Mouse (Mus musculus): ENCODE data around the gene Sapcd1. TPM values are rescaled to one million over a fixed set of nuclear protein-coding genes. Genes with fewer than 3 reads are reported as not detected.

Gene Sapcd1
- polyA plus RNA-seq, 1 experiment, result 0.14 TPM

GRCm38 (mm10) chr17:35023221-35023620 is 4.6 kb downstream of the Sapcd1 start:
- no peak overlapping the region for H3K4me3 ChIP-seq
- H3K4me2 ChIP-seq (ENCODE audit: low read depth), result no peak overlapping the region
- H3K79me2 ChIP-seq (ENCODE audit: control insufficient read depth, insufficient read depth), result no peaks in the 10 kb centered on the region
- no peak overlapping the region for H3ac ChIP-seq (ENCODE audit: control insufficient read depth, insufficient read length)
- H3K27me3 ChIP-seq (ENCODE audit: control insufficient read depth, insufficient read depth, insufficient read length), result no peaks in the 10 kb centered on the region
- H3K36me3 ChIP-seq (ENCODE audit: control insufficient read depth, insufficient read depth), result no peaks in the 10 kb centered on the region
- TF ChIP-seq SRF (IDR thresholded peaks at IDR 0.05; ENCODE audit: control insufficient read depth, insufficient read length, low read depth) (no peak), REST (IDR thresholded peaks at IDR 0.05; ENCODE audit: insufficient read depth, insufficient read length) (no peak), POLR2AphosphoS2 (IDR thresholded peaks at IDR 0.05; ENCODE audit: insufficient read length, low read depth) (no peak), MYOG (IDR thresholded peaks at IDR 0.05; ENCODE audit: control insufficient read depth in 1 of 3, insufficient read depth in 1 of 3, insufficient read length in 2 of 3, low read depth in 2 of 3) (no peak), MAX (IDR thresholded peaks at IDR 0.05; ENCODE audit: low read depth) (no peak), USF1 (IDR thresholded peaks at IDR 0.05; ENCODE audit: low read depth) (no peak), TCF12 (IDR thresholded peaks at IDR 0.05; ENCODE audit: insufficient read depth, poor library complexity, severe bottlenecking) (no peak), MYOD1 (IDR thresholded peaks at IDR 0.05; ENCODE audit: control insufficient read depth in 1 of 3, insufficient read length in 2 of 3, low read depth in 2 of 3) (no peak), E2F4 (IDR thresholded peaks at IDR 0.05; ENCODE audit: insufficient read depth) (no peak), CEBPB (IDR thresholded peaks at IDR 0.05; ENCODE audit: insufficient read depth, poor library complexity, severe bottlenecking) (no peak), POLR2A (IDR thresholded peaks at IDR 0.05; ENCODE audit: insufficient read length, low read depth) (no peak), TCF3 (IDR thresholded peaks at IDR 0.05; ENCODE audit: insufficient read length, low read depth) (no peak)

GRCm38 (mm10) chr17:35022541-35023060 is 5.2 kb downstream of the Sapcd1 start:
- no peak overlapping the region for H3K4me3 ChIP-seq
- no peaks in the 10 kb centered on the region for H3K79me2 ChIP-seq (ENCODE audit: control insufficient read depth, insufficient read depth)
- no peak overlapping the region for H3K4me2 ChIP-seq (ENCODE audit: low read depth)
- no peaks in the 10 kb centered on the region for H3K36me3 ChIP-seq (ENCODE audit: control insufficient read depth, insufficient read depth)
- H3K27me3 ChIP-seq (ENCODE audit: control insufficient read depth, insufficient read depth, insufficient read length), result no peaks in the 10 kb centered on the region
- TF ChIP-seq POLR2AphosphoS2 (IDR thresholded peaks at IDR 0.05; ENCODE audit: insufficient read length, low read depth), result no peak
- TF ChIP-seq POLR2A (IDR thresholded peaks at IDR 0.05; ENCODE audit: insufficient read length, low read depth), result no peak
- TF ChIP-seq MYOG (IDR thresholded peaks at IDR 0.05; ENCODE audit: control insufficient read depth in 1 of 3, insufficient read depth in 1 of 3, insufficient read length in 2 of 3, low read depth in 2 of 3), result no peak
- TF ChIP-seq REST (IDR thresholded peaks at IDR 0.05; ENCODE audit: insufficient read depth, insufficient read length), result no peak
- TF ChIP-seq TCF3 (IDR thresholded peaks at IDR 0.05; ENCODE audit: insufficient read length, low read depth), result no peak
- TF ChIP-seq E2F4 (IDR thresholded peaks at IDR 0.05; ENCODE audit: insufficient read depth), result no peak
- no peak for TF ChIP-seq CEBPB (IDR thresholded peaks at IDR 0.05; ENCODE audit: insufficient read depth, poor library complexity, severe bottlenecking)
- no peak for TF ChIP-seq MAX (IDR thresholded peaks at IDR 0.05; ENCODE audit: low read depth)
- TF ChIP-seq SRF (IDR thresholded peaks at IDR 0.05; ENCODE audit: control insufficient read depth, insufficient read length, low read depth), result no peak
- no peak for TF ChIP-seq MYOD1 (IDR thresholded peaks at IDR 0.05; ENCODE audit: control insufficient read depth in 1 of 3, insufficient read length in 2 of 3, low read depth in 2 of 3)
- no peak for TF ChIP-seq USF1 (IDR thresholded peaks at IDR 0.05; ENCODE audit: low read depth)
- H3ac ChIP-seq (ENCODE audit: control insufficient read depth, insufficient read length), result no peak overlapping the region

- no peak overlapping the region for H3K4me3 ChIP-seq
- no peak for TF ChIP-seq TCF3 (IDR thresholded peaks at IDR 0.05; ENCODE audit: insufficient read length, low read depth)
- TF ChIP-seq POLR2AphosphoS2 (IDR thresholded peaks at IDR 0.05; ENCODE audit: insufficient read length, low read depth), result no peak
- TF ChIP-seq MYOG (IDR thresholded peaks at IDR 0.05; ENCODE audit: control insufficient read depth in 1 of 3, insufficient read depth in 1 of 3, insufficient read length in 2 of 3, low read depth in 2 of 3), result no peak
- TF ChIP-seq USF1 (IDR thresholded peaks at IDR 0.05; ENCODE audit: low read depth), result no peak
- no peak for TF ChIP-seq E2F4 (IDR thresholded peaks at IDR 0.05; ENCODE audit: insufficient read depth)
- TF ChIP-seq CEBPB (IDR thresholded peaks at IDR 0.05; ENCODE audit: insufficient read depth, poor library complexity, severe bottlenecking), result no peak
- no peak for TF ChIP-seq REST (IDR thresholded peaks at IDR 0.05; ENCODE audit: insufficient read depth, insufficient read length)
- TF ChIP-seq TCF12 (IDR thresholded peaks at IDR 0.05; ENCODE audit: insufficient read depth, poor library complexity, severe bottlenecking), result no peak
- no peak for TF ChIP-seq MAX (IDR thresholded peaks at IDR 0.05; ENCODE audit: low read depth)
- TF ChIP-seq SRF (IDR thresholded peaks at IDR 0.05; ENCODE audit: control insufficient read depth, insufficient read length, low read depth), result no peak
- no peak for TF ChIP-seq POLR2A (IDR thresholded peaks at IDR 0.05; ENCODE audit: insufficient read length, low read depth)
- no peak for TF ChIP-seq MYOD1 (IDR thresholded peaks at IDR 0.05; ENCODE audit: control insufficient read depth in 1 of 3, insufficient read length in 2 of 3, low read depth in 2 of 3)
- H3K79me2 ChIP-seq (ENCODE audit: control insufficient read depth, insufficient read depth), result no peaks in the 10 kb centered on the region
- H3ac ChIP-seq (ENCODE audit: control insufficient read depth, insufficient read length), result no peak overlapping the region
- H3K27me3 ChIP-seq (ENCODE audit: control insufficient read depth, insufficient read depth, insufficient read length), result no peaks in the 10 kb centered on the region
- no peak overlapping the region for H3K4me2 ChIP-seq (ENCODE audit: low read depth)
- no peaks in the 10 kb centered on the region for H3K36me3 ChIP-seq (ENCODE audit: control insufficient read depth, insufficient read depth)
Observed at GRCm38 (mm10) chr17:35021842-35022477, 5.9 kb downstream of the Sapcd1 start.

GRCm38 (mm10) chr17:35021163-35021808 is 6.5 kb downstream of the Sapcd1 start:
- Histone ChIP-seq H3K79me2 (ENCODE audit: control insufficient read depth, insufficient read depth) (no peaks in the 10 kb centered on the region), H3K36me3 (ENCODE audit: control insufficient read depth, insufficient read depth) (no peaks in the 10 kb centered on the region), H3K4me2 (ENCODE audit: low read depth) (no peak overlapping the region), H3ac (ENCODE audit: control insufficient read depth, insufficient read length) (no peak overlapping the region), H3K4me3 (no peak overlapping the region), H3K27me3 (ENCODE audit: control insufficient read depth, insufficient read depth, insufficient read length) (no peaks in the 10 kb centered on the region)
- TF ChIP-seq TCF12 (IDR thresholded peaks at IDR 0.05; ENCODE audit: insufficient read depth, poor library complexity, severe bottlenecking) (no peak), MYOD1 (IDR thresholded peaks at IDR 0.05; ENCODE audit: control insufficient read depth in 1 of 3, insufficient read length in 2 of 3, low read depth in 2 of 3) (no peak), POLR2A (IDR thresholded peaks at IDR 0.05; ENCODE audit: insufficient read length, low read depth) (no peak), MAX (IDR thresholded peaks at IDR 0.05; ENCODE audit: low read depth) (no peak), REST (IDR thresholded peaks at IDR 0.05; ENCODE audit: insufficient read depth, insufficient read length) (no peak), MYOG (IDR thresholded peaks at IDR 0.05; ENCODE audit: control insufficient read depth in 1 of 3, insufficient read depth in 1 of 3, insufficient read length in 2 of 3, low read depth in 2 of 3) (no peak), CEBPB (IDR thresholded peaks at IDR 0.05; ENCODE audit: insufficient read depth, poor library complexity, severe bottlenecking) (no peak), TCF3 (IDR thresholded peaks at IDR 0.05; ENCODE audit: insufficient read length, low read depth) (no peak), E2F4 (IDR thresholded peaks at IDR 0.05; ENCODE audit: insufficient read depth) (no peak), SRF (IDR thresholded peaks at IDR 0.05; ENCODE audit: control insufficient read depth, insufficient read length, low read depth) (no peak), USF1 (IDR thresholded peaks at IDR 0.05; ENCODE audit: low read depth) (no peak), POLR2AphosphoS2 (IDR thresholded peaks at IDR 0.05; ENCODE audit: insufficient read length, low read depth) (no peak)

Measured in myocyte (in vitro differentiated cells).